In the genomic region with DNA sequence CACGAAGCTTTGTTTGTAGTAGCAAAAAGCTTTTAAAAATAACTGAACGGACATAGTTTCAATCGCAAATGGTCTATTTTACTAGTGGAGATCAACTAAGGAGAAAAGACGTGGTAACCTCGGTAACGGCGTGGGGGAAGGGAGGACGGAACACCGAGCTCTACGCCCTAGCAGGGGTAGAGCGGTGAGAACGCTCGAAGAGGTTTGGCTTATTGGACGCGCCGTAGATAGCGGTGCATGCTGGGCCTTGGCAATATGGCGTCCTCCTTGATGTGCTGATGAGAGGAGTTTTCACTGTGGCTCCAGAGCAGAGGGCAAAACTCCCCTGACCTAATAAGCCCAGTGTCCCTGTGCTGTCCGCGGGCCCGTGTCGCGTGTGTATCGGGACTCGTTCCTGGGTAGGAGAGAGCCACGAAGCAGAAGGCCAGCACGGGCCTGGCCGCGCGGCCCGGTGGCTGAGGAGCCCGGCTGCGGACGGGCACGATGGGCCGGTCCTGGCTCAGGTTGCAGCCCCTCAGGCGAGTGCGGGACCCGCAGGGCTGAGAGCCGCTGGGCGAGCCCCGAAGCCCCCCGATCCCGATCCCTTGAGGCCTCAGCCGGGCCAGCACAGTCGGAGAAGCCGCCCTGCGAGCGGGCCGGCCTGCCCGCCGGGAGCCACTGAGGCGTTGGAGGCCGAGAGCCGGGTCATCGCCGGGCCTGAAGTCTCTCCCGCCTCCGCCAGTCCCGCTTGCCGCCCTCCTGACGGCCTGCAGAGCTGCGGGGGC, we compare ENCODE assay signal across 8 mouse cellular contexts. TPM values are rescaled to one million over a fixed set of nuclear protein-coding genes. Genes with fewer than 3 reads are reported as not detected.
DNase-seq lines count a peak whose midpoint lies in the region; ATAC-seq and TF ChIP-seq lines count a peak whose summit lies in the region.

Gene Rptor, plus strand, starts transcription at position 143 of the 764 bp plus-strand sequence.

- under 1% methylated on average over 35 of the region's 63 CpGs for WGBS in embryonic facial prominence, embryonic 14.5 days
- WGBS in heart, adult 2 months: under 1% methylated on average over 62 of the region's 63 CpGs
- under 1% methylated on average over 60 of the region's 63 CpGs for WGBS in limb, embryonic 13.5 days
- WGBS in midbrain, embryonic 16.5 days: under 1% methylated on average over 57 of the region's 63 CpGs

- TF ChIP-seq CTCF in heart, adult 2 months (IDR thresholded peaks at IDR 0.05): no peak

- peak; percentile 74 for TF ChIP-seq POLR2A in heart, adult 2 months (IDR thresholded peaks at IDR 0.05; ENCODE audit: insufficient read depth, low read depth, low read length)

- intact Hi-C loops in heart, adult 2 months (cut with DNase I): loop anchor here (2.0 to 5.0 kb wide), 2 partner anchors 80 to 111 kb away; partner anchors contain the start of gene Endov

- H3K9me3 ChIP-seq in embryonic facial prominence, embryonic 14.5 days (ENCODE audit: control insufficient read depth, low read length): no peaks in the 10 kb centered on the region
- no peaks in the 10 kb centered on the region; the same call in 1 of the 2 replicates for H3K9me3 ChIP-seq in limb, embryonic 13.5 days
- H3K9me3 ChIP-seq in midbrain, embryonic 16.5 days (replicated peaks; ENCODE audit: control insufficient read depth, low read length, poor library complexity, severe bottlenecking): no peaks in the 10 kb centered on the region

- H3K27me3 ChIP-seq in embryonic facial prominence, embryonic 14.5 days (replicated peaks; ENCODE audit: control insufficient read depth, insufficient read depth, low read length): no peaks in the 10 kb centered on the region
- H3K27me3 ChIP-seq in heart, adult 2 months (ENCODE audit: control insufficient read depth, insufficient read depth, low read length): no peaks in the 10 kb centered on the region
- no peaks in the 10 kb centered on the region for H3K27me3 ChIP-seq in limb, embryonic 13.5 days
- no peaks in the 10 kb centered on the region for H3K27me3 ChIP-seq in midbrain, embryonic 16.5 days (ENCODE audit: control insufficient read depth, insufficient read depth, low read depth, low read length)

- ATAC-seq in embryonic facial prominence, embryonic 14.5 days (ENCODE audit: low read depth): peak; percentile 99
- peak; percentile 98 for ATAC-seq in limb, embryonic 13.5 days (ENCODE audit: low FRiP score, low read depth)
- peak; percentile 99 for ATAC-seq in midbrain, embryonic 16.5 days

- peaks cover 2% of the 10 kb centered on the region for H3K79me2 ChIP-seq in heart, adult 2 months (replicated peaks; ENCODE audit: control insufficient read depth, insufficient read depth, low read length)

- TF ChIP-seq EP300 in heart, adult 2 months (IDR thresholded peaks at IDR 0.05; ENCODE audit: insufficient read depth, low read depth, low read length): peak; percentile 97

- H3K4me3 ChIP-seq in embryonic facial prominence, embryonic 14.5 days (ENCODE audit: low read depth, low read length): peak within 1 kb of the TSS; percentile 99
- peak within 1 kb of the TSS; percentile 84 for H3K4me3 ChIP-seq in heart, adult 2 months
- peak within 1 kb of the TSS; percentile 100 for H3K4me3 ChIP-seq in limb, embryonic 13.5 days
- H3K4me3 ChIP-seq in midbrain, embryonic 16.5 days (ENCODE audit: low read depth, low read length): peak within 1 kb of the TSS; percentile 97

- H3K9ac ChIP-seq in embryonic facial prominence, embryonic 14.5 days (ENCODE audit: low read depth, low read length): peak within 1 kb of the TSS; percentile 96
- H3K9ac ChIP-seq in heart, adult 2 months (ENCODE audit: low read depth, low read length): peak within 1 kb of the TSS; percentile 94
- peak within 1 kb of the TSS; percentile 99 for H3K9ac ChIP-seq in limb, embryonic 13.5 days
- peak within 1 kb of the TSS; percentile 93 for H3K9ac ChIP-seq in midbrain, embryonic 16.5 days (ENCODE audit: low read depth, low read length)

- no peaks in the 10 kb centered on the region for H3K36me3 ChIP-seq in embryonic facial prominence, embryonic 14.5 days (ENCODE audit: control insufficient read depth, insufficient read depth, low read length)
- H3K36me3 ChIP-seq in heart, adult 2 months (ENCODE audit: control insufficient read depth, insufficient read depth, low read length): peaks cover 6% of the 10 kb centered on the region; the same call in 1 of the 2 replicates
- H3K36me3 ChIP-seq in limb, embryonic 13.5 days: peaks cover 21% of the 10 kb centered on the region
- no peaks in the 10 kb centered on the region for H3K36me3 ChIP-seq in midbrain, embryonic 16.5 days (ENCODE audit: control insufficient read depth, insufficient read depth, low read length)

- H3K4me2 ChIP-seq in embryonic facial prominence, embryonic 14.5 days (ENCODE audit: low read depth, low read length): peak within 1 kb of the TSS; percentile 89
- H3K4me2 ChIP-seq in limb, embryonic 13.5 days (replicated peaks): peak within 1 kb of the TSS; percentile 90
- H3K4me2 ChIP-seq in midbrain, embryonic 16.5 days (ENCODE audit: low read length): peak within 1 kb of the TSS; percentile 77

- H3K4me1 ChIP-seq in embryonic facial prominence, embryonic 14.5 days (ENCODE audit: control insufficient read depth, insufficient read depth, low read length): peaks cover 8% of the 10 kb centered on the region; the same call in 1 of the 2 replicates
- H3K4me1 ChIP-seq in heart, adult 2 months (ENCODE audit: control insufficient read depth, insufficient read depth, low read length): peaks cover 10% of the 10 kb centered on the region; the same call in 1 of the 2 replicates
- peaks cover 19% of the 10 kb centered on the region for H3K4me1 ChIP-seq in limb, embryonic 13.5 days
- peaks cover 9% of the 10 kb centered on the region for H3K4me1 ChIP-seq in midbrain, embryonic 16.5 days (ENCODE audit: control insufficient read depth, insufficient read depth, low read length)

- H3K27ac ChIP-seq in embryonic facial prominence, embryonic 14.5 days (replicated peaks; ENCODE audit: low read depth, low read length): peak within 1 kb of the TSS; percentile 87
- H3K27ac ChIP-seq in heart, adult 2 months: peak within 1 kb of the TSS; percentile 81
- peak within 1 kb of the TSS; percentile 87 for H3K27ac ChIP-seq in limb, embryonic 13.5 days
- H3K27ac ChIP-seq in midbrain, embryonic 16.5 days (ENCODE audit: low read length): peak within 1 kb of the TSS; percentile 89

- peak; percentile 98 for DNase-seq in 3T3-L1 (ENCODE audit: low read depth, low spot score)
- DNase-seq in adrenal gland, postnatal 4 days (ENCODE audit: low spot score in 2 of 2): peak; percentile 93 to 96
- peak; percentile 98 for DNase-seq in embryonic facial prominence, embryonic 14.5 days (ENCODE audit: low spot score)
- DNase-seq in heart, adult 2 months: peak; percentile 97 to 99
- DNase-seq in kidney, adult 8-10 months: peak; percentile 97 to 99
- DNase-seq in spleen, postnatal 10 days (ENCODE audit: low spot score in 2 of 2): peak; percentile 97 to 98

RNA-seq across cellular contexts. Expression of gene Rptor, which starts in this region (rescaled TPM):
- total RNA-seq in adrenal gland, postnatal 4 days (2021): 10 to 100 TPM; 53.1 to 56.7 TPM
- 10.6 and 11.6 TPM in 2 replicates for polyA plus RNA-seq in embryonic facial prominence, embryonic 14.5 days (2014; fragmentation: Nextera tagmentation; extraction: Ambion mirVana)
- 10 to 100 TPM; 32.1 to 32.4 TPM for total RNA-seq in heart, adult 2 months (2021)
- polyA plus RNA-seq in heart, adult 2 months (2012; rRNA removed): 19.7 and 20.6 TPM in 2 replicates
- polyA plus RNA-seq in limb, embryonic 13.5 days (2015; fragmentation: Nextera tagmentation; extraction: Ambion mirVana): 11.2 and 11.6 TPM in 2 replicates
- 9.9 and 10.4 TPM in 2 replicates for polyA plus RNA-seq in midbrain, embryonic 16.5 days (2015; fragmentation: Nextera tagmentation; extraction: Ambion mirVana)

Comparison
In these comparisons a context has a peak if more than half of its experiments do, and no peak if none do; other contexts are left out.
1. Peak in every context shown above with its lines: DNase-seq, ATAC-seq, H3K4me3 ChIP-seq and H3K27ac ChIP-seq.